Mouse (Mus musculus) urinary bladder, adult 18-20 months (tissue): Measurements from ENCODE around the gene Shb.

Experiments
- DNase-seq, 2 experiments: peaks; one replicate each; pipeline ENCODE4 v3.0.0; 2022; ENCODE audit warnings: low spot score in 2 of 2, mixed read lengths in 2 of 2

Gene Shb

GRCm38 (mm10) chr4:45453271-45453851 is 78.9 kb downstream of the Shb start:
- peak in 1 of 2 experiments; percentile 24 for DNase-seq

DNA sequence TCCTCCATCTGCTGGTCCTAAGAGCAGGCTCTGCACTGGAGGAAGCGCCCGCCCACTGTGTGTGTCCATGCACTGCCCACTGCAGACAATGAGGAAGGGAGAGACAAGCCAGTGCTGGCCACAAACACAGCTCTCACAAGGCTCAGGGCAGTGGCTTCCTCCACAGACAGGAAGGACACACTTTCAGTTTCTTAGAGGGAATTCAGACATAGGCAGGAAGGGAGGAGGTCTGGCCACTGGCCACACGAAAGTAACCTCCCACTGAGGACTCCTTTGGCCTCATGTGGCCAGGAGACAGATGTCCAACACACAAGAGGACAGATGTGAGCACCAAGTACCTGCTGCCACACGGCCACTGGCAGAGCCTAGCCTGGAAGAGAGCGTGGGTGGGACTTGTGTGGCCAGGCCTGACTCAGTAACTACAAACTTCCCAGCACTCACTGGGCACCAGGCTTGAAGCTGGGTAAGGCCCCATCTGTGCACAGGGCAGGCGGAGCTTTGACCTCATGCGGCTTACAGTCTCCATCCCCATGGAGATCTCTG is 79.6 kb downstream of the Shb start:
- peak in 1 of 2 experiments; percentile 33 for DNase-seq

DNA sequence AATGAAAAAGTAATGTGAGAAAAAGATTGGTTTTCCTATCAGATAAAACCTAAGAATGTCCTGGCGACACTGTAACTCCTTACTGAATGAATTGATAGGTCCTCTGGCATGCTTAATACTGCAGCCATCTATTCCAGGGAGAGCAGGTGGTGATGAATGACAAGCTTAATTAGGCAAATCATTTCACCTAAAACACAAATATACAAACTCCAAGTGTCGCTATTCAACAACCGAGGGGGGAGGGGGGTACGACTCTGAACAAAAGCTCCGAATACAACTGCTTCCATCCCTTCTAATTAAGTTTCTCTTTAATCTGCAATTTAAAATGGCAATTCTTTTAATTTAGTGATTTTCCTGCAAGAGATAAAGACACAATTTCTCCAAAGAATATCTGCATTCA is 83.3 kb downstream of the Shb start:
- DNase-seq: no peak

GRCm38 (mm10) chr4:45448481-45448880 is 83.8 kb downstream of the Shb start:
- DNase-seq: no peak

- DNase-seq: no peak
Observed at GRCm38 (mm10) chr4:45447196-45447595, 85.1 kb downstream of the Shb start.

DNA sequence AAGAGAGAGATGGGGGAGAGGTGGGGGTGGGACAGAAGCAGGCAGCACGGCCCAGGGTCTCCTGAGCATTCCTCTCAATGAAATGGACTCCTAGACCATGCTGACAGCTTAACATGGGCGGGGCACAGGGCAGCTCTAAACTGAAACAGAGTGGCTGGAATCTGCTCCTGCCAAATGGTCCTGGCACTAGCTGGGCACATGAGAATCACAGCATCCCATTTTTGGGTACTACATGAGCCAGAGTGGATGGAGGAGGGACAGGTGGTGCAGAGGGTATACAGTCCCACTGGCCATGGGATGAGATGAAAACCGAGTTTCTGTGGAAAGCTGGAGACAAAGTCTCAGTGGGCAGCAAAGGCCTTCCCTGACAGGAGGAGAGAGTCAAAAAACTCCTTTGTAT is 87.0 kb downstream of the Shb start:
- DNase-seq: no peak

- DNase-seq: no peak
Observed at GRCm38 (mm10) chr4:45444813-45445212, 87.5 kb downstream of the Shb start.

- no peak for DNase-seq
Observed at GRCm38 (mm10) chr4:45443652-45444051, 88.6 kb downstream of the Shb start.

DNA sequence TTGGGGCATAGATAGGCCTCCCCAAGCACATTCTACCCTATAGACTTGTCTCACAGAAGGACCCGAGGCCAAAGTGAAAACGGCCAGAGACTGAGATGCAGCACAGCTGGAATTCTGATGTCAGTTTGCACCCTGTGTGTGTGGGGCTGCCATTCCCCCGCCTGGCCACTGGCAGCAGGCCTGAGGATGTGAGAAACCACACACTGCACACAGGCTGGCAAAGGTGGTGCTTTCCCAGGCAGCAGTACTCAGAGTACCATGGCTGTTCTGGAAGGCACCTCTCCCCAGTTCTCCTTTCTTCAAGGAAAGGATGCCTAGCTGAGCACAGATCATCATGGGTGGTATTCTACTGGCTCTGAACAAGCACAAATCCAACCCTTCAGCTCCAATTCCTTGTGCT is 90.0 kb downstream of the Shb start:
- DNase-seq: no peak

- no peak for DNase-seq
Observed at GRCm38 (mm10) chr4:45441778-45442177, 90.5 kb downstream of the Shb start.

DNA sequence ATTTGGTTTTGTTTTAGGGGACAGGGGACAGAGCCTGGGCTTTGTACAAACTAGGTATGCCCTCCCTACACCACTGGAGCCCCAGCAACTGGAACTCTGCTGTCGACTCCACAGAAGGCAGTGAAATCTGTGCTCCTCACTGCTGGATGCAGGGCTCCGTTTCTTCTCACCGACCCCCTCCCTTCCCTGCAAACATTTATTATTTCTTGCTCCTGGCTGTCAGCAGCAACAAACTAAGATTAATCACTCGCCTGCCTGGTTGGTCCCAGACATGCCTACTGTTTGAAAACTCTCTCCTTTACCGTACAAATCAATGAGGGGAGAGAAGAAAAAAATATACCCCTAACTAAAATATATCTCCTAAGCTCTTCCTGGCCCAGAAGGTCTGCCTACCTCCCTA is 93.0 kb downstream of the Shb start:
- DNase-seq: no peak

- no peak for DNase-seq
Observed at GRCm38 (mm10) chr4:45437010-45437409, 95.3 kb downstream of the Shb start.

DNA sequence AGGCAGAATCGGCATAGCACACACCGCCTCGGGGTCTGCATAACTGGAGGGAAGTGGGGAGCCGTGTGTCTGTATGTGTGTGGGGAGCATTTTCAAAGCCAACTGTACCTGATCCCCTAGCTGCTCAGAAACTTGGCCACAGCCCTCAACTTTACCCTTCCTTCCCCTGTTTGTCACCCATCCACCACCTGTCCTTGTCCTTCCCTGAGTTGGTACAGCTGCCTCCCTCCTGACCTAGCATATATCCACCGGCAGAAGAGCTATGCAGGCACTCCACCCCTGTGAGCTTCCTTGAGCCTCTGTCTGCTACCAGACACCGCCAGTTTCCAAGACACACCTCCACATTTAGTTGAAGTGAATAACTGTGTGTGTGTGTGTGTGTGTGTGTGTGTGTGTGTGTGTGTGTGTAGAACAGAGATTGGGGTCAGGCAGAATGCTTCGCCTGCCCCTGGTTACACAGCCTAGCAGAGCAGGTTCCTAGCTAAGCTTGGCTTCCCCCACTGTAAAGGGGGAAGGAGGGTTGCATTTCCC is 95.8 kb downstream of the Shb start:
- DNase-seq: no peak

DNA sequence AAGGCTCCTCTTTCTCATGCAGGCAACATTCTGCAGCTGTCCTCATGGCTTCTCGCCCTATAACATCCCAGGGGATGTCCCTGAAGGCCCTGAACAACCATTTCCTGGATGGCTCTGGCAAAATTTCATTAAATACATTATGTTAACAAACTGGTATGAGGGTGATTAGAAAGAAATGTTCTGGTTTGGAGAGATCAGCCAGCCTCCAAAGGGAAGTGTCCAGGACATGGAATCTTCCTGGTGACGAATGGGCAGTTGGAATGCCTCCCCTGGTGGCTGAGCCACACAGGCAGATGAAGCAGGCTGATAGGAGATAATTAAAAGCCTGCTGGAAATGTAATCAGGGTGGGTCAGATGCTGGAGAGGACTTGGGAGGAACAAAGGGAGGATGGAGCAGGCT is 96.4 kb downstream of the Shb start:
- no peak for DNase-seq

GRCm38 (mm10) chr4:45434681-45435080 is 97.6 kb downstream of the Shb start:
- no peak for DNase-seq

GRCm38 (mm10) chr4:45434071-45434470 is 98.2 kb downstream of the Shb start:
- no peak for DNase-seq

DNA sequence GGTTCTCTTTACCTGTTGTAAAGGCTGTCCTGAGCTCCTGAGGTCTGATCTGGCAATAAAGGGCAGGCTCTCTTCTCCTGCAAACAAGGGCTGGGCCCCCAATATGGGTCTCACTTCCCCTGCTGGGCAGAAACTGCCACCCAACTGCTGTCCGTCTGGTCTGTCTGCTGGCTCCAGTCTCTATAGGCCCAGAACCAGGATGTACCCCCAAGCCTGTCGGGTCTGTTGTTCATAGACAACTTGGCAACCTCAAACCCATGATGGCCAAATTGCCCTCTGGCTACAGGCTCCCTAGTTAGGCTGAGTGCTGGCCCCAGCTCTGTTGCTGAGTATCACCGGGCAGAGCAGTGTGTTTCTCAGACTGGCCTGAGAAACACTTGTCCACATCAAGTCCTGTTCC is 100.5 kb downstream of the Shb start:
- no peak for DNase-seq

DNA sequence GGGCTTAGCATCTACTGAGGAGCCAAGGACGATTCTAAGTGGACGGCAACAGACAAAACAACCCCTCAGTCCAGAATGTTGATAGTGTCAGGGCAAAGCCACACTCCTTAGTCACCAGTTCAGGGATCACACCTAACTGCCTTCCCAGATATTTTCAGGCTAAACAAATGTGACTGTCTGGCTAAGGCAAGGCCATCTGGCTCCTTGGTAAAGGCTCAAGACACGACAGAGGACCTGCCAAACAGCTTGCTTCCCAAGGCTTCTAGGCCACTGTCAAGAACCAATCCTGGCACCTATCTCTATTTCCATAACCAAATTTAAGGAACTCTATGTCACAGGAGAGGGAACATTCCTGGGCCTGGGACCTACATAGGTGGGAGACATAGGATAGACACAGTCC is 101.0 kb downstream of the Shb start:
- DNase-seq: no peak

DNA sequence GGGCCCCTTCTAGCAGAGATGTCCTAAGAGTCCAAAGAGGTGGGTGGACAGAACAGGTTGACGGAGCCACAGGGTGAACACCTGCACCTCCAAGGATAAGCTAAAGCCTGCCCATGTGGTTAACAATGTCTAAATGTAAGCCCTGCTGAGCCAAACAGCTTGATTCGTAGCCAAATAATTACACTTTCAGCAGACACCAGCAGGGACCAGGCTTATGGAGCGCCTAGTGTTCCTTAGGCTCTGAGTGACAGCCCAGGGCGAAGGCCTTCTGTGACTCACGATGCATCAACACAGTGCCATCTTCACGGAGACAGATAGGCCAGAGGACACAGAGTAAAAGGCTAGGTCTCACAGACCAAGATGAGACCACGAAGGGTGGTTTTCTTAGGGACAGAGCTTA is 102.8 kb downstream of the Shb start:
- DNase-seq: no peak

- no peak for DNase-seq
Observed at GRCm38 (mm10) chr4:45426724-45427457, 105.4 kb downstream of the Shb start.

DNA sequence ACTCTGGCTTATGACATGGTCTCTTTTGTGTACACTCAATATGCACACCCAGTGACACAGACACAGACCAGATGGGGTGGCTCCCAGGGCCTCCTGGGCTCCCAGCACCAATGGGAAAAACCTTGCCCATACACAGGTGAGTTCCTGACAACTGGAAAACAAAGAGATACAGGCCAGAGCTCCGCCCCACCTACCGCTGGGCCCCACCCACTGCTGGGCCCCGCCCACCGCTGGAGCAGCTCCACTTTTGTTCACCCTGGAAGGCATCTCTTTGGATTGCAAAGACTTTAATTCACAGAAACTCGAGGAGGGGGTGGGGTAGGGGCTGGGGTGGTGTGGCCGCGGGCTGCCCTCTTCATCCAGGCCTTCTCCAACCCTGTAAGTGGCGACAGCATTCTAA is 108.9 kb downstream of the Shb start:
- DNase-seq: no peak

- no peak for DNase-seq
Observed at GRCm38 (mm10) chr4:45422640-45423039, 109.6 kb downstream of the Shb start.
